Mouse (Mus musculus): ENCODE measurements around the gene Klrg1. TPM values are rescaled to one million over a fixed set of nuclear protein-coding genes. Genes with fewer than 3 reads are reported as not detected.

Gene Klrg1
- 0.14 and 0.28 TPM in 2 replicates for polyA plus RNA-seq (2012; rRNA removed)

- no peak for TF ChIP-seq POLR2A (IDR thresholded peaks at IDR 0.05; ENCODE audit: low read depth, low read length)
- TF ChIP-seq CTCF (IDR thresholded peaks at IDR 0.05; ENCODE audit: extremely low read depth, insufficient read length, insufficient replicate concordance, low read depth, low read length): no peak
- H3K4me1 ChIP-seq (ENCODE audit: control insufficient read depth, insufficient read depth, insufficient read length, low read length): no peaks in the 10 kb centered on the region
- no peak within 1 kb of the TSS for H3K4me3 ChIP-seq (ENCODE audit: low read depth, low read length)
- WGBS: 67% methylated on average over 6 of the region's 6 CpGs
- H3K27ac ChIP-seq (ENCODE audit: insufficient read depth, low read depth, low read length): no peak within 1 kb of the TSS
- no peaks in the 10 kb centered on the region for H3K36me3 ChIP-seq (ENCODE audit: control insufficient read depth, insufficient read depth, low read length)
- no peaks in the 10 kb centered on the region for H3K27me3 ChIP-seq (ENCODE audit: control insufficient read depth, insufficient read depth, low read length)
Observed at GRCm38 (mm10) chr6:122282782-122283181, at the start of gene Klrg1. Gene Klrg1, minus strand, starts transcription at chr6:122282882.

- no peak overlapping the region for H3K27ac ChIP-seq (ENCODE audit: insufficient read depth, low read depth, low read length)
- peaks cover 9% of the 10 kb centered on the region for H3K36me3 ChIP-seq (ENCODE audit: control insufficient read depth, insufficient read depth, low read length)
- 77% methylated on average over 6 of the region's 6 CpGs for WGBS
- no peak overlapping the region for H3K4me3 ChIP-seq (ENCODE audit: low read depth, low read length)
- no peaks in the 10 kb centered on the region for H3K27me3 ChIP-seq (ENCODE audit: control insufficient read depth, insufficient read depth, low read length)
- TF ChIP-seq POLR2A (IDR thresholded peaks at IDR 0.05; ENCODE audit: low read depth, low read length) (no peak), CTCF (IDR thresholded peaks at IDR 0.05; ENCODE audit: extremely low read depth, insufficient read length, insufficient replicate concordance, low read depth, low read length) (no peak)
- H3K4me1 ChIP-seq (ENCODE audit: control insufficient read depth, insufficient read depth, insufficient read length, low read length): no peaks in the 10 kb centered on the region
Observed at GRCm38 (mm10) chr6:122325361-122325975, 42.8 kb upstream of the Klrg1 start.

- H3K27ac ChIP-seq (ENCODE audit: insufficient read depth, low read depth, low read length): no peak overlapping the region
- no peak for TF ChIP-seq CTCF (IDR thresholded peaks at IDR 0.05; ENCODE audit: extremely low read depth, insufficient read length, insufficient replicate concordance, low read depth, low read length)
- no peak for TF ChIP-seq POLR2A (IDR thresholded peaks at IDR 0.05; ENCODE audit: low read depth, low read length)
- H3K27me3 ChIP-seq (ENCODE audit: control insufficient read depth, insufficient read depth, low read length): no peaks in the 10 kb centered on the region
- WGBS: 94% methylated on average over 1 of the region's 1 CpGs
- H3K4me1 ChIP-seq (ENCODE audit: control insufficient read depth, insufficient read depth, insufficient read length, low read length): no peaks in the 10 kb centered on the region
- no peak overlapping the region for H3K4me3 ChIP-seq (ENCODE audit: low read depth, low read length)
- peaks cover 52% of the 10 kb centered on the region for H3K36me3 ChIP-seq (ENCODE audit: control insufficient read depth, insufficient read depth, low read length)
Observed at GRCm38 (mm10) chr6:122318726-122319125, 36.0 kb upstream of the Klrg1 start.

GRCm38 (mm10) chr6:122310187-122310820 is 27.6 kb upstream of the Klrg1 start:
- peaks cover 3% of the 10 kb centered on the region; the same call in 1 of the 2 replicates for H3K4me1 ChIP-seq (ENCODE audit: control insufficient read depth, insufficient read depth, insufficient read length, low read length)
- 17% methylated on average over 5 of the region's 5 CpGs for WGBS
- no peak overlapping the region for H3K4me3 ChIP-seq (ENCODE audit: low read depth, low read length)
- no peak overlapping the region for H3K27ac ChIP-seq (ENCODE audit: insufficient read depth, low read depth, low read length)
- TF ChIP-seq CTCF (IDR thresholded peaks at IDR 0.05; ENCODE audit: extremely low read depth, insufficient read length, insufficient replicate concordance, low read depth, low read length) (no peak), POLR2A (IDR thresholded peaks at IDR 0.05; ENCODE audit: low read depth, low read length) (no peak)
- no peaks in the 10 kb centered on the region for H3K27me3 ChIP-seq (ENCODE audit: control insufficient read depth, insufficient read depth, low read length)
- peaks cover 22% of the 10 kb centered on the region for H3K36me3 ChIP-seq (ENCODE audit: control insufficient read depth, insufficient read depth, low read length)

- H3K27ac ChIP-seq (ENCODE audit: insufficient read depth, low read depth, low read length): peak overlapping the region; percentile 65
- H3K36me3 ChIP-seq (ENCODE audit: control insufficient read depth, insufficient read depth, low read length): peaks cover 14% of the 10 kb centered on the region
- no peak for TF ChIP-seq POLR2A (IDR thresholded peaks at IDR 0.05; ENCODE audit: low read depth, low read length)
- TF ChIP-seq CTCF (IDR thresholded peaks at IDR 0.05; ENCODE audit: extremely low read depth, insufficient read length, insufficient replicate concordance, low read depth, low read length): no peak
- peaks cover 3% of the 10 kb centered on the region; the same call in 1 of the 2 replicates for H3K4me1 ChIP-seq (ENCODE audit: control insufficient read depth, insufficient read depth, insufficient read length, low read length)
- no peaks in the 10 kb centered on the region for H3K27me3 ChIP-seq (ENCODE audit: control insufficient read depth, insufficient read depth, low read length)
- H3K4me3 ChIP-seq (ENCODE audit: low read depth, low read length): peak overlapping the region; percentile 78
- under 1% methylated on average over 11 of the region's 11 CpGs for WGBS
Observed at GRCm38 (mm10) chr6:122309446-122309960, 26.8 kb upstream of the Klrg1 start.

- no peaks in the 10 kb centered on the region for H3K27me3 ChIP-seq (ENCODE audit: control insufficient read depth, insufficient read depth, low read length)
- H3K4me1 ChIP-seq (ENCODE audit: control insufficient read depth, insufficient read depth, insufficient read length, low read length): peaks cover 3% of the 10 kb centered on the region; the same call in 1 of the 2 replicates
- TF ChIP-seq POLR2A (IDR thresholded peaks at IDR 0.05; ENCODE audit: low read depth, low read length) (peak; percentile 67), CTCF (IDR thresholded peaks at IDR 0.05; ENCODE audit: extremely low read depth, insufficient read length, insufficient replicate concordance, low read depth, low read length) (peak; percentile 85)
- WGBS: under 1% methylated on average over 49 of the region's 49 CpGs
- peaks cover 9% of the 10 kb centered on the region for H3K36me3 ChIP-seq (ENCODE audit: control insufficient read depth, insufficient read depth, low read length)
- peak within 1 kb of the TSS; percentile 65 for H3K27ac ChIP-seq (ENCODE audit: insufficient read depth, low read depth, low read length)
- H3K4me3 ChIP-seq (ENCODE audit: low read depth, low read length): peak within 1 kb of the TSS; percentile 78
Observed at GRCm38 (mm10) chr6:122308505-122309393, 26.1 kb upstream of the Klrg1 start, which contains the start of gene M6pr. Gene M6pr, plus strand, starts transcription at chr6:122308720.

All from small intestine, adult 2 months (tissue).